Mouse (Mus musculus) intestine, embryonic 16.5 days (tissue): ENCODE data around the gene Lnpk. TPM values are rescaled to one million over a fixed set of nuclear protein-coding genes. Genes with fewer than 3 reads are reported as not detected.

Experiments
- ATAC-seq: fragments of 200-750 bp; cut with Nextera tagmentation; 2 replicates; pipeline ENCODE4 v1.8.0; 2017; ENCODE audit warnings: moderate TSS enrichment, moderate library complexity
- H3K27ac ChIP-seq: fragments of 300-500 bp; sonication (generic); 2 replicates; pipeline ENCODE4 v1.5.1; 2014; ENCODE audit warnings: mild to moderate bottlenecking, low read length
- H3K27me3 ChIP-seq: fragments of 300-500 bp; sonication (generic); replicated peaks from 2 replicates; pipeline ENCODE4 v1.6.1; 2014; ENCODE audit warnings: low read length, control low read depth, mixed read lengths; ENCODE audit not compliant: control insufficient read depth, insufficient read depth
- H3K36me3 ChIP-seq: fragments of 300-500 bp; sonication (generic); 2 replicates; pipeline ENCODE4 v1.6.1; 2014; ENCODE audit warnings: low read length, control low read depth; ENCODE audit not compliant: control insufficient read depth, insufficient read depth
- H3K4me1 ChIP-seq: fragments of 300-500 bp; sonication (generic); 2 replicates; pipeline ENCODE4 v1.6.1; 2014; ENCODE audit warnings: low read length, control low read depth, mixed read lengths; ENCODE audit not compliant: control insufficient read depth, insufficient read depth
- H3K4me2 ChIP-seq: fragments of 300-500 bp; sonication (generic); 2 replicates; pipeline ENCODE4 v1.6.1; 2014; ENCODE audit warnings: low read depth, low read length, control low read depth
- H3K4me3 ChIP-seq: fragments of 300-500 bp; sonication (generic); 2 replicates; pipeline ENCODE4 v1.5.1; 2014; ENCODE audit warnings: mild to moderate bottlenecking, low read length
- H3K9ac ChIP-seq: fragments of 300-500 bp; sonication (generic); 2 replicates; pipeline ENCODE4 v1.6.1; 2014; ENCODE audit warnings: low read depth, low read length
- H3K9me3 ChIP-seq: fragments of 300-500 bp; sonication (generic); 2 replicates; pipeline ENCODE4 v1.6.1; 2016; ENCODE audit warnings: low read length, control low read depth; ENCODE audit not compliant: control insufficient read depth
- WGBS: fragments of 180-500 bp; shearing (Covaris S2); extraction: QIAGEN DNeasy Blood & Tissue Kit; methylation state at CpG from one replicate; pipeline ENCODE4 v1.1.7; 2014; 5-methylcytosine and 5-hydroxymethylcytosine counted together
- polyA plus RNA-seq: library from polyadenylated mRNA; unstranded; fragments of >200 nt; fragmentation: Nextera tagmentation; extraction: Ambion mirVana; gene quantifications from 2 replicates; pipeline ENCODE4 v1.2.1, GENCODE M21; 2015

Gene Lnpk
- polyA plus RNA-seq, 1 experiment from 2014 or later, result 18.4 TPM

GRCm38 (mm10) chr2:74506439-74506838 is 72.8 kb downstream of the Lnpk start:
- Histone ChIP-seq H3K9ac (no peak overlapping the region), H3K4me1 (no peaks in the 10 kb centered on the region), H3K9me3 (no peaks in the 10 kb centered on the region), H3K4me2 (no peak overlapping the region), H3K4me3 (no peak overlapping the region), H3K27ac (no peak overlapping the region), H3K36me3 (no peaks in the 10 kb centered on the region), H3K27me3 (no peaks in the 10 kb centered on the region)
- ATAC-seq, result no peak
- WGBS, result 53% methylated on average over 8 of the region's 8 CpGs

DNA sequence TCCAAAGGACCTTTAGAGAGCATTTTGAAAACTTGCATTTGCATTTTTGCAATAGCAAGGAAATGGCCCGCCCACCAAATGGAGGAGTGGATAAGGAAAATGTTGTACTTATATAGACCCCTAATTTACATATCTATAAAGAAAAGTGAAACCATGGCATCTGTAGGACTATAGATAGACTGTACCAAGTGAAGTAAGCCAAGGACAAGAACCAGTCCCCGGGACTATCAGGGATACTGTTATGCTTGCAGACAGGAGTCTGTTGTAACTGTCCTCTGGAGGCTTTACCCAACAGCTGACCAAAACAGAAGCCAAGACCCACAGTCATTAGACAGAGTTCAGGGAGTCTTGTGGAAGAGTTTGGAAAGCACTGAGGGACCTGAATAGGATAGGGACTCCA is 78.9 kb downstream of the Lnpk start:
- 91% methylated on average over 2 of the region's 2 CpGs for WGBS
- no peak for ATAC-seq
- Histone ChIP-seq H3K36me3 (no peaks in the 10 kb centered on the region), H3K4me3 (no peak overlapping the region), H3K9me3 (no peaks in the 10 kb centered on the region), H3K27ac (no peak overlapping the region), H3K4me1 (no peaks in the 10 kb centered on the region), H3K9ac (no peak overlapping the region), H3K27me3 (no peaks in the 10 kb centered on the region), H3K4me2 (no peak overlapping the region)

- no peak for ATAC-seq
- no peaks in the 10 kb centered on the region for H3K4me1 ChIP-seq
- H3K36me3 ChIP-seq, result no peaks in the 10 kb centered on the region
- WGBS, result 77% methylated on average over 5 of the region's 5 CpGs
- H3K27me3 ChIP-seq, result no peaks in the 10 kb centered on the region
- H3K4me3 ChIP-seq, result no peak overlapping the region
- H3K27ac ChIP-seq, result no peak overlapping the region
- no peak overlapping the region for H3K4me2 ChIP-seq
- H3K9me3 ChIP-seq, result no peaks in the 10 kb centered on the region
- no peak overlapping the region for H3K9ac ChIP-seq
These were observed 81.4 kb downstream of the Lnpk start for GRCm38 (mm10) chr2:74497851-74498250.

DNA sequence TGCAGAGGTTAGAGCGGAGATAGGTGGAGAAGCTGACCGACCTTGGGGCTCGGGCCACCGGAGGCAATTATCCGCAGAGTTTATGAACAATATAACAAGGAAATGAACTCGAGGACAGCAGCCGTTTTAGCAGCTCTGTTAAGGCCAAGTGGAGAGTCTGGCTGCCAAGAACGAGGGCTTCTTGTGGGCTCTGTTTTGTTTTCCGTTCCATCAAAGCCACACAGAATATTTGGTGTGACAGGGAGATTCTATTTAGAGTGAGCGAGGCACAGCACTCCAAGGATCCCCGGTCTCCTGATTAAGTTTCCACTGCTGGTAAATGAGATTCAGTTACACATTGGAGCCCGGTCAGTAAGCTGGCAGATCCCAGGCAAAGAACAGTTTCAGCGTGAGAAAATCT is 87.8 kb downstream of the Lnpk start:
- Histone ChIP-seq H3K4me1 (no peaks in the 10 kb centered on the region), H3K9ac (no peak overlapping the region), H3K36me3 (no peaks in the 10 kb centered on the region), H3K4me3 (no peak overlapping the region), H3K27me3 (no peaks in the 10 kb centered on the region), H3K9me3 (no peaks in the 10 kb centered on the region), H3K4me2 (no peak overlapping the region), H3K27ac (no peak overlapping the region)
- WGBS, result 66% methylated on average over 13 of the region's 13 CpGs
- no peak for ATAC-seq

- WGBS, result 82% methylated on average over 1 of the region's 1 CpGs
- H3K27me3 ChIP-seq, result no peaks in the 10 kb centered on the region
- H3K4me1 ChIP-seq, result no peaks in the 10 kb centered on the region
- no peak overlapping the region for H3K4me2 ChIP-seq
- no peak overlapping the region for H3K9ac ChIP-seq
- H3K36me3 ChIP-seq, result no peaks in the 10 kb centered on the region
- H3K9me3 ChIP-seq, result no peaks in the 10 kb centered on the region
- ATAC-seq, result no peak
- no peak overlapping the region for H3K4me3 ChIP-seq
- no peak overlapping the region for H3K27ac ChIP-seq
These were observed 89.0 kb downstream of the Lnpk start for GRCm38 (mm10) chr2:74490186-74490585.

DNA sequence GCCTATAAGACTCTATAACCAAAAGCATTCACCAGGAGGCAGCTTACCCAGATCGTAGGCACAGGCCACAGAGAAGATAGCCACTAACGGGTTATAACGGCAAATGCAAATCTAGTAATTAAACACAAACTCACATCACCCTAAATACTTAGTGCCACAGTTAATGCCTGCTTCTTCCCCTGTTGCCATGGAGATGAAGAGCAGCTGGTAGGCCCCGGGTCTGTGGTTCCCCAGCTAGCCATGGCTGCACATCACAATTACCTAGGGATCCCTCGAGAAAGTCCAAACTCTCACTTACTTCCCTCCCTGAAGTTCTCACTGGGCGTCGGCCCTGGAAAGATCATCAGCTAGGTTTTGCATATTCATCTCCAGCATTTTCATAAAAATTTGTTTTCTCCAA is 90.8 kb downstream of the Lnpk start:
- Histone ChIP-seq H3K27ac (no peak overlapping the region), H3K4me2 (no peak overlapping the region), H3K9me3 (no peaks in the 10 kb centered on the region), H3K4me1 (no peaks in the 10 kb centered on the region), H3K27me3 (no peaks in the 10 kb centered on the region), H3K9ac (no peak overlapping the region), H3K4me3 (no peak overlapping the region), H3K36me3 (no peaks in the 10 kb centered on the region)
- 77% methylated on average over 7 of the region's 7 CpGs for WGBS
- no peak for ATAC-seq

DNA sequence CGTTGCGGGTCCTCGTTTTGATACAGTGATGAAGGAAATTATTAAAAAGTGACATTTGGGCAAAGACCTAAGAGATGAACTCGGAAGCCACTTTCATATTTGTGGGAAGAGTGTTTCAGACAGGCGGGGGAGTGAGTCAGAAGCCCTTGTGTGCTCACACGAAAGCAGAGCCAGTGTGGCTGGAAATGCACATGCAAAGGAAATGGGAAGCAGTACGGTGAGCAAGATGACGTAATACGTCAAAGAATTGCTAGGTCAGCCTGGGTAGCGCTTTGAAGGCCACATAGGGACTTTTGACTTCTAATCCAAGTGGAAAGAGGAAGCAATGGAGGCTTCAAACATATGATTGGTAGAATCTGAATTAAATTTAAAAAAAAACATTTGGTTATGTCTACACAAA is 96.6 kb downstream of the Lnpk start:
- Histone ChIP-seq H3K4me1 (no peaks in the 10 kb centered on the region), H3K27ac (no peak overlapping the region), H3K27me3 (no peaks in the 10 kb centered on the region), H3K9me3 (no peaks in the 10 kb centered on the region), H3K4me2 (no peak overlapping the region), H3K36me3 (no peaks in the 10 kb centered on the region), H3K9ac (no peak overlapping the region), H3K4me3 (no peak overlapping the region)
- ATAC-seq, result no peak
- WGBS, result 90% methylated on average over 10 of the region's 10 CpGs

- H3K9me3 ChIP-seq, result no peaks in the 10 kb centered on the region
- WGBS, result 84% methylated on average over 10 of the region's 10 CpGs
- no peaks in the 10 kb centered on the region for H3K4me1 ChIP-seq
- no peaks in the 10 kb centered on the region for H3K27me3 ChIP-seq
- no peak overlapping the region for H3K9ac ChIP-seq
- no peak overlapping the region for H3K4me3 ChIP-seq
- no peak for ATAC-seq
- no peaks in the 10 kb centered on the region for H3K36me3 ChIP-seq
- H3K4me2 ChIP-seq, result no peak overlapping the region
- no peak overlapping the region for H3K27ac ChIP-seq
These were observed 97.1 kb downstream of the Lnpk start for GRCm38 (mm10) chr2:74482086-74482485.

Other genes with a start within 250 kb of the Lnpk start
- 0.05 TPM in 1 of 2 replicates, not detected in the other for gene Evx2, start 80.1 kb upstream of the Lnpk start, polyA plus RNA-seq
- gene Hoxd13, start 88.9 kb upstream of the Lnpk start, polyA plus RNA-seq, result 0.18 and 0.32 TPM in 2 replicates
- 0.32 and 0.60 TPM in 2 replicates for gene Hoxd12, start 95.6 kb upstream of the Lnpk start, polyA plus RNA-seq
- gene Hoxd11, start 100.1 kb upstream of the Lnpk start, polyA plus RNA-seq, result 0.69 and 1.1 TPM in 2 replicates
- 3.7 and 4.4 TPM in 2 replicates for gene Hoxd10, start 112.5 kb upstream of the Lnpk start, polyA plus RNA-seq
- gene Hoxd9, start 118.3 kb upstream of the Lnpk start, polyA plus RNA-seq, result 1.8 and 2.5 TPM in 2 replicates
- 3.1 TPM in 2 replicates for gene Hoxd8, start 125.2 kb upstream of the Lnpk start, polyA plus RNA-seq
- gene Hoxd3, start 132.5 kb upstream of the Lnpk start, polyA plus RNA-seq, result 13.4 and 15.1 TPM in 2 replicates
- gene Hoxd4, start 132.5 kb upstream of the Lnpk start, polyA plus RNA-seq, result 0.91 and 0.95 TPM in 2 replicates
- 0.24 TPM in 1 of 2 replicates, not detected in the other for gene Gm28230, start 147.3 kb upstream of the Lnpk start, polyA plus RNA-seq
- gene Hoxd1, start 183.5 kb upstream of the Lnpk start, polyA plus RNA-seq, result 0.10 and 0.11 TPM in 2 replicates
- gene Mtx2, start 246.4 kb upstream of the Lnpk start, polyA plus RNA-seq, result 102 and 103 TPM in 2 replicates